Mouse (Mus musculus): Measurements from ENCODE around the gene Zfp408.

Zfp408 gene

GRCm38 (mm10) chr2:91649553-91650359, at the start of gene Zfp408, which contains the start of gene Arhgap1:
Gene Zfp408, minus strand, starts transcription at chr2:91649791.
Gene Arhgap1, plus strand, starts transcription at chr2:91649860.
- peak; percentile 99 for DNase-seq (ENCODE audit: low read depth, low spot score)

- DNase-seq (ENCODE audit: low read depth, low spot score), result no peak
These were observed 49.6 kb upstream of the Zfp408 start for GRCm38 (mm10) chr2:91699225-91699624.

GRCm38 (mm10) chr2:91696225-91696590, 46.6 kb upstream of the Zfp408 start:
- no peak for DNase-seq (ENCODE audit: low read depth, low spot score)

- peak; percentile 57 for DNase-seq (ENCODE audit: low read depth, low spot score)
These were observed 46.0 kb upstream of the Zfp408 start for GRCm38 (mm10) chr2:91695436-91696224.

GRCm38 (mm10) chr2:91689452-91689851, 39.9 kb upstream of the Zfp408 start:
- DNase-seq (ENCODE audit: low read depth, low spot score), result no peak

GRCm38 (mm10) chr2:91683919-91684318, 34.3 kb upstream of the Zfp408 start:
- no peak for DNase-seq (ENCODE audit: low read depth, low spot score)

- peak; percentile 76 for DNase-seq (ENCODE audit: low read depth, low spot score)
These were observed 33.3 kb upstream of the Zfp408 start for GRCm38 (mm10) chr2:91682850-91683249.

- no peak for DNase-seq (ENCODE audit: low read depth, low spot score)
These were observed 27.4 kb upstream of the Zfp408 start for GRCm38 (mm10) chr2:91676961-91677360.

GRCm38 (mm10) chr2:91676420-91676819, 26.8 kb upstream of the Zfp408 start:
- DNase-seq (ENCODE audit: low read depth, low spot score), result no peak

GRCm38 (mm10) chr2:91674895-91675294, 25.3 kb upstream of the Zfp408 start:
- no peak for DNase-seq (ENCODE audit: low read depth, low spot score)

- DNase-seq (ENCODE audit: low read depth, low spot score), result no peak
These were observed 24.0 kb upstream of the Zfp408 start for GRCm38 (mm10) chr2:91673587-91673986.

- no peak for DNase-seq (ENCODE audit: low read depth, low spot score)
These were observed 20.4 kb upstream of the Zfp408 start for GRCm38 (mm10) chr2:91670038-91670437.

GRCm38 (mm10) chr2:91669326-91669725, 19.7 kb upstream of the Zfp408 start:
- no peak for DNase-seq (ENCODE audit: low read depth, low spot score)

- no peak for DNase-seq (ENCODE audit: low read depth, low spot score)
These were observed 18.2 kb upstream of the Zfp408 start for GRCm38 (mm10) chr2:91667747-91668146.

GRCm38 (mm10) chr2:91666386-91666910, 16.9 kb upstream of the Zfp408 start:
- DNase-seq (ENCODE audit: low read depth, low spot score), result no peak

- DNase-seq (ENCODE audit: low read depth, low spot score), result no peak
These were observed 15.2 kb upstream of the Zfp408 start for GRCm38 (mm10) chr2:91664780-91665179.

GRCm38 (mm10) chr2:91660981-91661380, 11.4 kb upstream of the Zfp408 start:
- no peak for DNase-seq (ENCODE audit: low read depth, low spot score)

- no peak for DNase-seq (ENCODE audit: low read depth, low spot score)
These were observed 10.1 kb upstream of the Zfp408 start for GRCm38 (mm10) chr2:91659657-91660056.

- no peak for DNase-seq (ENCODE audit: low read depth, low spot score)
These were observed 7.2 kb upstream of the Zfp408 start for GRCm38 (mm10) chr2:91656774-91657173.

- DNase-seq (ENCODE audit: low read depth, low spot score), result no peak
These were observed 6.2 kb upstream of the Zfp408 start for GRCm38 (mm10) chr2:91655827-91656226.

GRCm38 (mm10) chr2:91655388-91655787, 5.8 kb upstream of the Zfp408 start:
- no peak for DNase-seq (ENCODE audit: low read depth, low spot score)

GRCm38 (mm10) chr2:91652863-91653262, 3.3 kb upstream of the Zfp408 start:
- no peak for DNase-seq (ENCODE audit: low read depth, low spot score)
